Mouse (Mus musculus) brain, adult 10 weeks (tissue): ENCODE data around the gene Wdr89. TPM values are rescaled to one million over a fixed set of nuclear protein-coding genes. Genes with fewer than 3 reads are reported as not detected.

ENCODE experiments used
- polyA plus RNA-seq: library from polyadenylated mRNA; stranded (reverse); fragments of 350-450 nt; fragmentation: Illumina TruSeq; extraction: RNeasy Lipid Tissue Mini Kit (QIAGEN cat#74804); gene quantifications from one replicate; pipeline ENCODE4 v1.2.3, GENCODE M21; 2015; ENCODE audit warnings: low read depth, low replicate concordance

Gene Wdr89
- 4.2 TPM for polyA plus RNA-seq

DNA sequence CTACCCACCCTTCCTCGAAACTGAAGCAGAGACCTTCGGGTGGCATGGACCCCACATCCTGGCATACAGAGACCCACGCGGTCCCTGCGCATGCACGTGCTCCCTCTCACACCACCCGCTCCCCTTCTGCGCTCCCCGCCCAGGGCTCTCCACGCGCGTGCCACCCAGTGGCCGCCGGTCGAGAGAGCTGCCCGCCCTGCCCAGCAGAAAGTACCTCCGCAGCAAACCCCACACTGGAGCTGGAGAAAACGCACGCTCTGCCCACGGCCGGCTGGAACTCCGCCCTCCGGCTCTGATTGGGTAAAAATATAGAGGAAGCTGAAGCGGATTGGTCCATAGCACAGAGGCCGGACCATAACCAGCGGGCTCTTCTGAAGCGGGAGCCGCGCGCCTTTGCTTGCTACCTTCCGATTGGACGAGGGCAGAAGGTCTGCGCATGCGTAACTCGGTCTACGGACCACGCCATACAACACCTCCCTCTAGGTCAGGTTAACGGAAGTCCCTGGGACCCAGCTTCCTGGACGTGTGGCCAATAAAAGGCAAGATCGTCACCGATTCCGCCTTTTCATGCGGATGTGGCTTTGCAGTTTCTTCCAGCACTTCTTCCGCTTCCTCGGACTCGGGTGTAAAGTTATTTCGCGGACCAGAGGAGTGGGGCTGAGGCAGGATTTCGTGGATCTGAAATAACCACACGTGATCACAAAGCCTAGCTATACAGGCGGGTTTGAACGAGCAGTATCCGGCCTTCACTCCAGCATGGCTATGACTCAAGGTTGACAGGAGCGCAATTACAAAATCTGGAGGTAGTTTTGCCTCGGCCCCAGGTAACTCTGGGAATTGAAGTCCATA lies at the start of gene Wdr89:
Gene Wdr89, minus strand, starts transcription at position 280 of the 849 bp plus-strand sequence.

DNA sequence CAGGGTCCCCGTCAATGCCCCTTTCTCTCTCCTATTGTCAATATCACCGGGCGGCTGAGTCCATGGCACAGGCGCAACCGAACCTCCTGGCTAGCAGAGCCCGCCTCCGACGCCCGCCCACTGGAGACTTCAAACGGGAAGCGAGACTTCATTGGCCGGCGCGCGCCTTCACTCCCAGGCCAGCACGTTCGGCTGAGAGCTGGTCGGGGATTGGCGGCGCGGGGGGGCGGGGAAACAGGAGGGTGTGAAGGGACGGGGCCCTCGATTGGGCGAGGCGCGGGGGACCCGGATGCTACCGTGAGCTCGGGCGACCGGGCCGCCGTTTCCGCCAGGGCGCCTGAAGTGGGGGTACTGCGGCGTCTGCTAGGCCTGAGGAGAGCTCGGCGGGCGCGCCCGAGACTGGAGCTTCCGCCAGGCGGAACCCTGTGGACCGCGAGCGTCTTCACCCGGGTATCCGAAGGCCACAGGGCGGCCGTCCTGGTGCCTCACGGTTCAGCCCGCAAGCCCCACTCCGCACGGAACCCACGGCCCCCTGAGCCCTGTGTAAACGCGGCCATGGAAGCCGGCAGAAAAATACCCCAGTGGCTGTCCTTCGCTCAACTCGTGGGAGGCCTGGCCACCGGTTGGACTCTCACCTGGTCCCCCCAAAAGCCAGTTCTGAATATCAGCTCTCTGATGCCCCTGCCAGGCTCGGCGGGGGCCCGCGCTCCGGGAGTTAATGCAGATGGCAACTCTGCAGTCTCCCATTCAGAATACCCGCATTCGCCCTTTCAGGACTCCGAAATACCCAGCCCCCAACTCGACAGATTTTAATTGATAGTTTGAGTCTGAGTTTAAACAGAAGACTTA lies 73.0 kb downstream of the Wdr89 start, which contains the start of gene Ppp2r5e:
Gene Ppp2r5e, minus strand, starts transcription at position 92 of the 849 bp plus-strand sequence.

Other genes starting within 250 kb of the Wdr89 start
- 48.7 TPM for gene Ppp2r5e, start 73.3 kb downstream of the Wdr89 start, polyA plus RNA-seq
- gene Sgpp1, start 66.2 kb upstream of the Wdr89 start, polyA plus RNA-seq = 32.7 TPM
- 13.8 TPM for gene Syne2, start 148.6 kb upstream of the Wdr89 start, polyA plus RNA-seq